Mouse (Mus musculus) limb, embryonic 13.5 days (tissue): ENCODE data around the gene Ccdc13. TPM values are rescaled to one million over a fixed set of nuclear protein-coding genes. Genes with fewer than 3 reads are reported as not detected.

Source experiments
- ATAC-seq: fragments of 200-750 bp; cut with Nextera tagmentation; 2 replicates; pipeline ENCODE4 v1.8.0; 2017; ENCODE audit warnings: low read depth, moderate number of reproducible peaks, moderate TSS enrichment; ENCODE audit not compliant: low FRiP score
- H3K27ac ChIP-seq: fragments of 300-500 bp; sonication (generic); 2 replicates; pipeline ENCODE4 v1.5.1; 2015; ENCODE audit warnings: inconsistent platforms, mild to moderate bottlenecking, moderate library complexity
- H3K27me3 ChIP-seq: fragments of 300-500 bp; sonication (generic); 2 replicates; pipeline ENCODE4 v1.6.1; 2015; ENCODE audit warnings: mild to moderate bottlenecking, inconsistent platforms
- H3K36me3 ChIP-seq: fragments of 300-500 bp; sonication (generic); 2 replicates; pipeline ENCODE4 v1.6.1; 2015; ENCODE audit warnings: inconsistent platforms, mild to moderate bottlenecking, moderate library complexity
- H3K4me1 ChIP-seq: fragments of 300-500 bp; sonication (generic); 2 replicates; pipeline ENCODE4 v1.6.1; 2015; ENCODE audit warnings: inconsistent platforms
- H3K4me2 ChIP-seq: fragments of 300-500 bp; sonication (generic); replicated peaks from 2 replicates; pipeline ENCODE4 v1.6.1; 2015; ENCODE audit warnings: inconsistent platforms, mild to moderate bottlenecking, moderate library complexity
- H3K4me3 ChIP-seq: fragments of 300-500 bp; sonication (generic); 2 replicates; pipeline ENCODE4 v1.5.1; 2015; ENCODE audit warnings: moderate library complexity, mild to moderate bottlenecking, inconsistent platforms
- H3K9ac ChIP-seq: fragments of 300-500 bp; sonication (generic); 2 replicates; pipeline ENCODE4 v1.6.1; 2015; ENCODE audit warnings: mild to moderate bottlenecking, inconsistent platforms
- H3K9me3 ChIP-seq: fragments of 300-500 bp; sonication (generic); 2 replicates; pipeline ENCODE4 v1.6.1; 2016; ENCODE audit warnings: inconsistent platforms
- WGBS: fragments of 180-500 bp; shearing (Covaris S2); methylation state at CpG from one replicate; pipeline ENCODE4 v1.1.7; 2015; 5-methylcytosine and 5-hydroxymethylcytosine counted together
- polyA plus RNA-seq: library from polyadenylated mRNA; unstranded; fragments of >200 nt; fragmentation: Nextera tagmentation; extraction: Ambion mirVana; gene quantifications from 2 replicates; pipeline ENCODE4 v1.2.1, GENCODE M21; 2015

Ccdc13 gene
- 0.76 and 0.88 TPM in 2 replicates for polyA plus RNA-seq

GRCm38 (mm10) chr9:121838829-121839621 lies at the start of gene Ccdc13:
Ccdc13 (minus strand) TSS chr9:121839461.
- Histone ChIP-seq H3K9me3 (peaks cover 11% of the 10 kb centered on the region; the same call in 1 of the 2 replicates), H3K27ac (no peak within 1 kb of the TSS), H3K9ac (peak within 1 kb of the TSS; percentile 66), H3K4me2 (peak within 1 kb of the TSS; percentile 82), H3K36me3 (no peaks in the 10 kb centered on the region), H3K4me1 (peaks cover 7% of the 10 kb centered on the region; the same call in 1 of the 2 replicates), H3K4me3 (peak within 1 kb of the TSS; percentile 54), H3K27me3 (no peaks in the 10 kb centered on the region; the same call in 1 of the 2 replicates)
- 4% methylated on average over 61 of the region's 61 CpGs for WGBS
- ATAC-seq = peak; percentile 95

- no peak overlapping the region for H3K27ac ChIP-seq
- no peak for ATAC-seq
- no peaks in the 10 kb centered on the region for H3K27me3 ChIP-seq
- no peaks in the 10 kb centered on the region for H3K36me3 ChIP-seq
- no peak overlapping the region for H3K9ac ChIP-seq
- H3K4me3 ChIP-seq = no peak overlapping the region
- no peak overlapping the region for H3K4me2 ChIP-seq
- H3K9me3 ChIP-seq = no peaks in the 10 kb centered on the region
- 61% methylated on average over 7 of the region's 7 CpGs for WGBS
- 0 out of 2 replicates have a peak, but pooled peaks cover 5% of the 10 kb centered on the region for H3K4me1 ChIP-seq
Observed at GRCm38 (mm10) chr9:121882015-121882457, 42.8 kb upstream of the Ccdc13 start.

DNA sequence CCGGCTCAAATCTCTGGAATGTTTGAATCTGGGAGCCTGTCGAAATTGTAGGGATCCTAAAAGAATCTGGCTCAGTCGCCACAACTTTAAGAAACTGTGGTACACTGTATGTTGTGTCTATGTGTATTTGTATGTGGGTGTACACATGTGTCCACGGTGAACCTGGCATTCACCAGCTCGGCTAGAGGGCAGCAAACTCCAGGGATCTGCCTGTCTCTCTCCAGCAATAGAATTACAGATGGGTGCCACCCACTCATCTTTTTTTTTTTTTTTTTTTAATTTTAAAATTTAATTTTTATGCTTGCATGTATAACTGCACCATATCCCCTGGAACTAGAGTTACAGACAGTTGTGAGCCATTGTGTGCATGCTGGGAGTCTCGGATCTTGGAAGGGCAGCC lies 42.0 kb upstream of the Ccdc13 start:
- 68% methylated on average over 6 of the region's 6 CpGs for WGBS
- no peaks in the 10 kb centered on the region for H3K9me3 ChIP-seq
- no peak overlapping the region for H3K27ac ChIP-seq
- H3K9ac ChIP-seq = no peak overlapping the region
- H3K36me3 ChIP-seq = no peaks in the 10 kb centered on the region
- H3K27me3 ChIP-seq = 0 out of 2 replicates have a peak, but pooled peaks cover 3% of the 10 kb centered on the region
- H3K4me3 ChIP-seq = no peak overlapping the region
- no peak for ATAC-seq
- 0 out of 2 replicates have a peak, but pooled peaks cover 7% of the 10 kb centered on the region for H3K4me1 ChIP-seq
- H3K4me2 ChIP-seq = no peak overlapping the region

DNA sequence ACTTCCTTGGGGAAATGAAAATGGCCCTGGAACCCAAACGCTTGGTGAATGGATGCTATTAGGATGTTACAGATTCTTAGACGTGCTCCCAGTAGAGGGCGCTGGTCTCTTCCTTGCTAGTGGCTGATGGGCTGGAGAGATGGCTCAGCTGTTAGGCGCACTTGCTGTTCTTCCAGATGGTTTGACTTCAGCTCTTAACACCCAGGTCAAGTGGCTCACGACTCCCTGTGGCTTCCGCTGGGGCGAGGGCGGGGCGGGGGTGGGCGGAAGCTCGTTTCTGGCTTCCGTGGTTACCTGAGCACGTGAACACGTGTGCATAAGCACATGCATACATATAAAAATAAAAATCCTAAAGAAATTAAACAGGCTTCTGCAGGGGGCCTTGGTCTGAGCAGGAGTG lies 41.6 kb upstream of the Ccdc13 start:
- H3K4me2 ChIP-seq = peak overlapping the region; percentile 35
- H3K9me3 ChIP-seq = no peaks in the 10 kb centered on the region
- H3K4me3 ChIP-seq = no peak overlapping the region
- H3K27me3 ChIP-seq = 0 out of 2 replicates have a peak, but pooled peaks cover 4% of the 10 kb centered on the region
- H3K4me1 ChIP-seq = 0 out of 2 replicates have a peak, but pooled peaks cover 7% of the 10 kb centered on the region
- H3K36me3 ChIP-seq = no peaks in the 10 kb centered on the region
- no peak overlapping the region for H3K9ac ChIP-seq
- WGBS = 32% methylated on average over 14 of the region's 14 CpGs
- no peak for ATAC-seq
- H3K27ac ChIP-seq = no peak overlapping the region

DNA sequence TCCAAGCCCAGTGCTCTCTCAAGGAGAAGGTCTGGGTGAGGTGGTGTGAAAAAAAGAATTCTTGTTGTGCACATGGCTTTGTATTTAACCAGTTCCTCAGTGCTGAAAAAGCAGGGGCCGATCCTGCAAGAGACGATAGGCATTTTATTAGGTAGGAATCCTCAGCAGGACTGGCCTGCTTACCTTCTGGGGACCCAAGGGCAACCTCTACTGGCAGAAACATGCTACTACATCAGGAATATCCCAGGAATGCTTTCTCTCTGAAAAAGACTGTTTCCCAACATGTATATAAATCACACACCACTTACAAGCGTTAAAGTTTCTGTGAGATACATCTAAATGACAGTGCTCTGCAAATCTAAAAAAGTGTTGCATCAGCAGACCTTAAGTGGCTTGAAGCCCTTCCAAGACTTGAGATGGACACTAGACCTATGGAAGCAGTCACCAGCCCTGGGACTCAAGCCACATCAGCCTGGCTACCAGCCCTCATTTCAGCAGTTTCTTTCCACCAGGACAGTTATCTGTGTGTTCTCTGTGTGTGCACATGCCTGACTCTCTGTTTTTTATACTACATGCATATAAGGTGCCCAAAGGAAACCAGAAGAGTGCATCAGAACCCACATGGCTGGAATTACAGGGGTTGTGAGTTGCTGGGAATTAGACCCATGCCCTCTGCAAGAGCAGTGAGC lies 37.9 kb upstream of the Ccdc13 start:
- no peak overlapping the region for H3K27ac ChIP-seq
- no peak overlapping the region for H3K4me3 ChIP-seq
- ATAC-seq = no peak
- no peaks in the 10 kb centered on the region for H3K9me3 ChIP-seq
- H3K4me2 ChIP-seq = no peak overlapping the region
- 0 out of 2 replicates have a peak, but pooled peaks cover 4% of the 10 kb centered on the region for H3K27me3 ChIP-seq
- 12% methylated on average over 3 of the region's 3 CpGs for WGBS
- no peaks in the 10 kb centered on the region for H3K36me3 ChIP-seq
- H3K9ac ChIP-seq = no peak overlapping the region
- 0 out of 2 replicates have a peak, but pooled peaks cover 7% of the 10 kb centered on the region for H3K4me1 ChIP-seq

DNA sequence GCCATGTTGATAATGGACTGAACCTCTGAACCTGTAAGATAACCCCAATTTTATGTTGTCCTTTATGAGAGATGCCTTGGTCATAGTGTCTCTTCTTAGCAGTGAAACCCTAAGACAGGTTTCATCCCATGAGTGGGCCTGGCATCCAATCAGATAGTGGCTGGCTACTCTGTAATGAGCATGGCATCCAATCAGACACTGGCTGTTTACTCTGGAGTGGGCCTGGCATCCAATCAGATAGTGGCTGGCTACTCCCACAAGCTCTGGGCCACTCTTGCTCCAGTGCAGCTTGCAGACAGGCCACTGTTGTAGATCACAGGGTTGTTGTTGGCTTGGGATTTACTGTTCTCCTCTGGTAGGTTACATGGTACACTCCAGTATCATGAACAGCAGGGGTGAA lies 34.3 kb upstream of the Ccdc13 start:
- no peak overlapping the region for H3K27ac ChIP-seq
- H3K27me3 ChIP-seq = 0 out of 2 replicates have a peak, but pooled peaks cover 4% of the 10 kb centered on the region
- ATAC-seq = no peak

DNA sequence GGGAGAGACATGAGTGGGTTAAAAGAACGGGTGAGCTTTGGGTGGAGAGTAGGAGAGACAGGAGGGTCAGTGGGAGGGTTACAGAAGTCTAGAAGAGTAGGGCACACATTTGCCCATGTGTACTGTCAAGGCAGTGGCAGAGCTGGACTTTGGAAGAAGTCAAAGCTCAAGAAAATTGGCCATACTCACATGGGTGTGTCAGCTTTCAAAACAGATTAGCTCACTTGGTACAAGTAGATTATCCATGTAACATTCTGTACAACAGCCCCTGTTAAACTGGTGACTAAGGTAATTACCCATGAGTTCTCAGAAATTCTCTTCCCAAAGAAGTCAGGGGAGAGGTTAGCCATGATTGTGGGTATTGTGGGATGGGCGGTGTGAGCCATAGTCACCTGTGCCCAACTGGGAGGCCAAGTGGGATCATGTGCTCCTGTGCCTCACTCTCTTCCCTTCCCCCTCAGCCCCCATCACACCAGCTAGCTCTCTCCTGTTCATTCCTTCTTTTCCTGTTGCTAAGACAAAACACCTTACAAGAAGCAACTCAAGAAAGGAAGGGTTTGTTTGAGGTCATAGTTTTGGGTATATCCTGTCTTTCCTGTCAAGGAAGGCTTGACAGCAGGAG lies 32.9 kb upstream of the Ccdc13 start:
- Histone ChIP-seq H3K4me2 (no peak overlapping the region), H3K27ac (no peak overlapping the region), H3K9ac (no peak overlapping the region), H3K9me3 (no peaks in the 10 kb centered on the region), H3K4me3 (no peak overlapping the region), H3K36me3 (no peaks in the 10 kb centered on the region), H3K4me1 (0 out of 2 replicates have a peak, but pooled peaks cover 3% of the 10 kb centered on the region), H3K27me3 (0 out of 2 replicates have a peak, but pooled peaks cover 4% of the 10 kb centered on the region)
- 69% methylated on average over 2 of the region's 2 CpGs for WGBS
- no peak for ATAC-seq

More for the DNA sequence above, 34.3 kb upstream of the Ccdc13 start:
- H3K4me3 ChIP-seq = no peak overlapping the region
- 0 out of 2 replicates have a peak, but pooled peaks cover 3% of the 10 kb centered on the region for H3K4me1 ChIP-seq
- no peak overlapping the region for H3K4me2 ChIP-seq
- H3K9ac ChIP-seq = no peak overlapping the region
- H3K9me3 ChIP-seq = no peaks in the 10 kb centered on the region
- H3K36me3 ChIP-seq = no peaks in the 10 kb centered on the region

- WGBS = 17% methylated on average over 4 of the region's 4 CpGs
- Histone ChIP-seq H3K4me1 (no peaks in the 10 kb centered on the region), H3K36me3 (no peaks in the 10 kb centered on the region), H3K27ac (no peak overlapping the region), H3K9ac (no peak overlapping the region), H3K4me2 (no peak overlapping the region), H3K9me3 (no peaks in the 10 kb centered on the region), H3K27me3 (no peaks in the 10 kb centered on the region), H3K4me3 (no peak overlapping the region)
- no peak for ATAC-seq
Observed at GRCm38 (mm10) chr9:121869973-121870515, 30.8 kb upstream of the Ccdc13 start.

- H3K4me3 ChIP-seq = no peak overlapping the region
- WGBS = 72% methylated on average over 5 of the region's 5 CpGs
- no peaks in the 10 kb centered on the region for H3K36me3 ChIP-seq
- H3K27ac ChIP-seq = no peak overlapping the region
- no peaks in the 10 kb centered on the region for H3K9me3 ChIP-seq
- no peak overlapping the region for H3K9ac ChIP-seq
- H3K27me3 ChIP-seq = no peaks in the 10 kb centered on the region
- no peak overlapping the region for H3K4me2 ChIP-seq
- no peak for ATAC-seq
- H3K4me1 ChIP-seq = no peaks in the 10 kb centered on the region
Observed at GRCm38 (mm10) chr9:121869432-121869831, 30.2 kb upstream of the Ccdc13 start.

DNA sequence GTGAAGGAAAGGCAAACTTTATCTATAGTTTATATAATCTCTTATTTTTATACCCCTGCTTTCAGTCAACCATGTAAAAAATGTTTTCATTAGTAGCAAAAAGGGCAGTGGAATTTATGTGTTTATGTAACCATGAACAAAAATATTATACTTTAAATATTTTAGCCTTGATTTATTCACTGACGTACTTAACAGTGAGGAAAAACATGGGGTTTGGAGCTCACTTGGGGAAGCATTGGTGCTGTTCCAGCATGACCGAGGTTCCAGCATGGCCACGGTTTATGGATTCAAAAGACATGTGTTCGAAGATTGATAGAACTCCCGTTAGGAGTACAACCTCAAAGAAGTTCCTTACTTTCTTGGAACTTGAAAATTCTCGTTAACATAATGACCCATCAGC lies 29.0 kb upstream of the Ccdc13 start:
- no peak overlapping the region for H3K4me3 ChIP-seq
- H3K9ac ChIP-seq = no peak overlapping the region
- no peaks in the 10 kb centered on the region for H3K9me3 ChIP-seq
- H3K36me3 ChIP-seq = no peaks in the 10 kb centered on the region
- no peak overlapping the region for H3K27ac ChIP-seq
- ATAC-seq = no peak
- no peak overlapping the region for H3K4me2 ChIP-seq
- H3K4me1 ChIP-seq = no peaks in the 10 kb centered on the region
- no peaks in the 10 kb centered on the region for H3K27me3 ChIP-seq
- 72% methylated on average over 6 of the region's 6 CpGs for WGBS

GRCm38 (mm10) chr9:121867632-121868031 lies 28.4 kb upstream of the Ccdc13 start:
- Histone ChIP-seq H3K9me3 (no peaks in the 10 kb centered on the region), H3K27ac (no peak overlapping the region), H3K4me1 (no peaks in the 10 kb centered on the region), H3K27me3 (no peaks in the 10 kb centered on the region), H3K4me3 (no peak overlapping the region), H3K9ac (no peak overlapping the region), H3K36me3 (no peaks in the 10 kb centered on the region), H3K4me2 (no peak overlapping the region)
- no peak for ATAC-seq
- 90% methylated on average over 6 of the region's 6 CpGs for WGBS
